Mouse (Mus musculus): Measurements from ENCODE around the gene Slc35e1. TPM values are rescaled to one million over a fixed set of nuclear protein-coding genes. Genes with fewer than 3 reads are reported as not detected.

Gene Slc35e1
- polyA plus RNA-seq, 1 experiment from 2014 or later = 17.8 TPM

DNA sequence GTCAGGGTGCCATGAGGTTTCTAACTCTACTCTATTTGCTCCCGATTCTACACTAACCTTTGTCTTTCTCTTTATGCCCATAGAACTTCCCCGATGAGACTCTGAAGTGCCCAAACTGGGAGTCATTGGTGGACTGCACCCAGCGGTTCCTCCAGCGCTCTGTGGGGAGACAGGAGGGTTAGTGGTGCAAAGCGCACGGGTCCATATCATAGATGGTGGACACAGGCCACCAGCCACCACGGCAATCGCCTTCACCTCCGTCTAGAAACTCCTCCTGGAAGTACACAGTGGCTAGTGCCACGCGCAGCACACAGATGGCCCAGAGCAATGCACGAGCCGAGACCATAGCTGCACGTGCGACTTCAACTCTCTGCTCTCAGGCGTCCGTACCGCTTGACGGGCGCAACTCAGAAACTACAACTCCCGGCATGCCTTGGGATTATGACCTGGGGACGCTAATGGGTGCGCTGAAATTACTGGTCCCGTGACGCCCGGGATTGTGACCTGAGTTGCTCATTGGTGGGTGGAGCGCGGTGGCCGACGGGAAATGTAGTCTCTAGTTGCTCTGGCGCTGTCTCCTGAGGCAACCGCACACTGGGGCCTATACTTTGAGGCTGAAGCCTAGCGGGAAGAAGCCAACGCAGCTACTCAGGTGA is 48.9 kb downstream of the Slc35e1 start, which contains the start of the genes Calr3 and 1700030K09Rik:
Gene Calr3, minus strand, starts transcription at position 533 of the 656 bp plus-strand sequence.
Gene 1700030K09Rik, plus strand, starts transcription at position 543 of the 656 bp plus-strand sequence.
- ATAC-seq (ENCODE audit: low FRiP score, low read depth) = peak; percentile 99
- Histone ChIP-seq H3K4me2 (peak within 1 kb of the TSS; percentile 74), H3K27me3 (no peaks in the 10 kb centered on the region), H3K4me1 (replicated peaks) (peaks cover 37% of the 10 kb centered on the region), H3K27ac (replicated peaks) (peak within 1 kb of the TSS; percentile 70), H3K9me3 (no peaks in the 10 kb centered on the region), H3K9ac (peak within 1 kb of the TSS; percentile 54), H3K4me3 (peak within 1 kb of the TSS; percentile 43), H3K36me3 (no peaks in the 10 kb centered on the region)
- WGBS = 5% methylated on average over 34 of the region's 34 CpGs

GRCm38 (mm10) chr8:72438248-72439015 is 54.0 kb downstream of the Slc35e1 start:
- Histone ChIP-seq H3K4me1 (replicated peaks) (peaks cover 4% of the 10 kb centered on the region), H3K4me3 (no peak overlapping the region), H3K36me3 (no peaks in the 10 kb centered on the region), H3K9ac (no peak overlapping the region), H3K27me3 (no peaks in the 10 kb centered on the region), H3K9me3 (no peaks in the 10 kb centered on the region), H3K27ac (replicated peaks) (no peak overlapping the region), H3K4me2 (no peak overlapping the region)
- ATAC-seq (ENCODE audit: low FRiP score, low read depth) = no peak
- WGBS = 70% methylated on average over 8 of the region's 8 CpGs

- no peaks in the 10 kb centered on the region for H3K36me3 ChIP-seq
- H3K9ac ChIP-seq = no peak overlapping the region
- no peaks in the 10 kb centered on the region for H3K27me3 ChIP-seq
- H3K9me3 ChIP-seq = no peaks in the 10 kb centered on the region
- no peaks in the 10 kb centered on the region for H3K4me1 ChIP-seq (replicated peaks)
- H3K4me2 ChIP-seq = no peak overlapping the region
- no peak for ATAC-seq (ENCODE audit: low FRiP score, low read depth)
- 42% methylated on average over 2 of the region's 2 CpGs for WGBS
- no peak overlapping the region for H3K4me3 ChIP-seq
- no peak overlapping the region for H3K27ac ChIP-seq (replicated peaks)
Measured at GRCm38 (mm10) chr8:72434952-72435351, 57.5 kb downstream of the Slc35e1 start.

Small RNA genes lying within 50 kb of the gene (microRNA-seq; reads per million reads assigned to microRNA genes)
- gene Gm28019 (not detected), gene Mir7068 (1.1 reads per million)

Other genes starting within 250 kb of the Slc35e1 start
- gene Gm10282, start 187.4 kb downstream of the Slc35e1 start, polyA plus RNA-seq (2015; fragmentation: Nextera tagmentation; extraction: Ambion mirVana) = 9.8 and 12.5 TPM in 2 replicates
- gene Klf2, start 173.6 kb downstream of the Slc35e1 start, polyA plus RNA-seq (2015; fragmentation: Nextera tagmentation; extraction: Ambion mirVana) = 6.4 and 6.9 TPM in 2 replicates
- 55.9 and 58.5 TPM in 2 replicates for gene Eps15l1, start 71.2 kb downstream of the Slc35e1 start, polyA plus RNA-seq (2015; fragmentation: Nextera tagmentation; extraction: Ambion mirVana)
- 0.85 and 1.5 TPM in 2 replicates for gene Calr3, start 48.7 kb downstream of the Slc35e1 start, polyA plus RNA-seq (2015; fragmentation: Nextera tagmentation; extraction: Ambion mirVana)
- 16.5 and 17.0 TPM in 2 replicates for gene 1700030K09Rik, start 48.7 kb downstream of the Slc35e1 start, polyA plus RNA-seq (2015; fragmentation: Nextera tagmentation; extraction: Ambion mirVana)
- gene Cherp, start 17.4 kb downstream of the Slc35e1 start, polyA plus RNA-seq (2015; fragmentation: Nextera tagmentation; extraction: Ambion mirVana) = 44.5 and 59.8 TPM in 2 replicates
- 15.8 and 18.6 TPM in 2 replicates for gene Med26, start 55.7 kb upstream of the Slc35e1 start, polyA plus RNA-seq (2015; fragmentation: Nextera tagmentation; extraction: Ambion mirVana)
- gene Smim7, start 78.5 kb upstream of the Slc35e1 start, polyA plus RNA-seq (2015; fragmentation: Nextera tagmentation; extraction: Ambion mirVana) = 122 TPM in 2 replicates
- gene Tmem38a, start 79.4 kb upstream of the Slc35e1 start, polyA plus RNA-seq (2015; fragmentation: Nextera tagmentation; extraction: Ambion mirVana) = 33.7 and 34.2 TPM in 2 replicates
- 2.3 and 2.9 TPM in 2 replicates for gene Nwd1, start 154.1 kb upstream of the Slc35e1 start, polyA plus RNA-seq (2015; fragmentation: Nextera tagmentation; extraction: Ambion mirVana)
- gene Sin3b, start 230.7 kb upstream of the Slc35e1 start, polyA plus RNA-seq (2015; fragmentation: Nextera tagmentation; extraction: Ambion mirVana) = 161 and 174 TPM in 2 replicates

All from hindbrain, embryonic 15.5 days (tissue).